Mouse (Mus musculus): ENCODE measurements at regions not wholly inside any gene's neighbourhood (a gene's known extent, or its start where the extent isn't known, plus 50 kb on each side); places are given as distances from the start of the nearest gene placed in this dataset.

DNA sequence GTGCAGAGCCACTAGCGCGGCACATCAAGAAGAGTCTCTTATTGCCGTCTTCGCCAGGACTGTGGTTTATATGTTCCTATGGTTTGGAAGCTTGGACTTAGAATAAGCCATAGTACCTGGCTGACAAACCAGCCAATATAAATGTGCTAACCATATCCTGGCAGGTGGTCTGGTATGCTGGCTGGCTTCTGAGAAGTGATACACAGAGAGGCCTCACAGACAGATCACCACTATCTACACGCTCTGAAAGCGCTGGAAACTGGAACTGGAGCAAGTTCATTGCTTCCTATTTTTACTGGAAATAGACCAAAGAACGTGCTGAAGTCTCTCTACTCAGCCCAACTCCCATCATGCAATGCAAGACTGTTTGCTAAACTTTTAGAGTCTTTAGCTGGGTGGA lies 124.7 kb downstream of the Qpct start:
- H3K9me3 ChIP-seq (ENCODE audit: control insufficient read depth, low read depth, low read length) = no peaks in the 10 kb centered on the region
- no peaks in the 10 kb centered on the region for H3K4me1 ChIP-seq (ENCODE audit: control insufficient read depth, insufficient read depth, low read length)
- no peak overlapping the region for H3K27ac ChIP-seq (ENCODE audit: low read length)
- H3K9ac ChIP-seq (replicated peaks; ENCODE audit: low read depth, low read length) = no peak overlapping the region
- 78% methylated on average over 7 of the region's 7 CpGs for WGBS
- H3K4me2 ChIP-seq (replicated peaks; ENCODE audit: low read depth, low read length) = no peak overlapping the region
- H3K27me3 ChIP-seq (ENCODE audit: control insufficient read depth, insufficient read depth, low read length) = no peaks in the 10 kb centered on the region
- ATAC-seq (ENCODE audit: insufficient number of reproducible peaks, insufficient read depth, low FRiP score, low read depth) = no peak
- H3K4me3 ChIP-seq (ENCODE audit: low read depth, low read length) = no peak overlapping the region
- no peaks in the 10 kb centered on the region for H3K36me3 ChIP-seq (ENCODE audit: control insufficient read depth, insufficient read depth, low read length)

- ATAC-seq (ENCODE audit: insufficient number of reproducible peaks, insufficient read depth, low FRiP score, low read depth) = no peak
- no peaks in the 10 kb centered on the region for H3K9me3 ChIP-seq (ENCODE audit: control insufficient read depth, low read depth, low read length)
- no peaks in the 10 kb centered on the region for H3K27me3 ChIP-seq (ENCODE audit: control insufficient read depth, insufficient read depth, low read length)
- H3K36me3 ChIP-seq (ENCODE audit: control insufficient read depth, insufficient read depth, low read length) = no peaks in the 10 kb centered on the region
- H3K27ac ChIP-seq (ENCODE audit: low read length) = no peak overlapping the region
- H3K4me1 ChIP-seq (ENCODE audit: control insufficient read depth, insufficient read depth, low read length) = no peaks in the 10 kb centered on the region; the same call in 1 of the 2 replicates
- no peak overlapping the region for H3K4me2 ChIP-seq (replicated peaks; ENCODE audit: low read depth, low read length)
- no peak overlapping the region for H3K9ac ChIP-seq (replicated peaks; ENCODE audit: low read depth, low read length)
- WGBS = 62% methylated on average over 2 of the region's 2 CpGs
- H3K4me3 ChIP-seq (ENCODE audit: low read depth, low read length) = no peak overlapping the region
Observed at GRCm38 (mm10) chr17:79175381-79175780, 123.7 kb downstream of the Qpct start.

DNA sequence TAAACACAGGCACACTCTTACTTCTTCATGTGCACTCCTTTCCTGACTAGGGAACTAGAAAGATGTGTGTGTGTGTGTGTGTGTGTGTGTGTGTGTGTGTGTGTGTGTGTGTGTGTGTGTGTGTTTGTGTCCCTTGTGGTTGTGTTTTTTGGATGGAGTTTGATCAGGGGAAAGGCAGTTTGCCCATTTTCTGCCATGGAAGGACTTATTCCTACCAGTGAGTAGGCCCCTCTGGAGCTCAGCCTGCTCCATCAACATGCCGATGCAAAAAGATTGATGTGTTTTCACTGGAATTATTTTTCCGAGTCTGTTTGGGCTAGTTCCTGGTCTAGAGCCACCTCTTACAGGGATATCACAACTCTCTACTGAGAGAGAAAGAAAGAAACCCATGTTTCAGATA lies 120.6 kb downstream of the Qpct start:
- no peak overlapping the region for H3K4me3 ChIP-seq (ENCODE audit: low read depth, low read length)
- no peak overlapping the region for H3K4me2 ChIP-seq (replicated peaks; ENCODE audit: low read depth, low read length)
- no peaks in the 10 kb centered on the region for H3K36me3 ChIP-seq (ENCODE audit: control insufficient read depth, insufficient read depth, low read length)
- H3K27me3 ChIP-seq (ENCODE audit: control insufficient read depth, insufficient read depth, low read length) = no peaks in the 10 kb centered on the region
- H3K4me1 ChIP-seq (ENCODE audit: control insufficient read depth, insufficient read depth, low read length) = peaks cover 5% of the 10 kb centered on the region
- H3K9me3 ChIP-seq (ENCODE audit: control insufficient read depth, low read depth, low read length) = no peaks in the 10 kb centered on the region
- WGBS = 27% methylated on average over 2 of the region's 2 CpGs
- H3K9ac ChIP-seq (replicated peaks; ENCODE audit: low read depth, low read length) = no peak overlapping the region
- no peak overlapping the region for H3K27ac ChIP-seq (ENCODE audit: low read length)
- ATAC-seq (ENCODE audit: insufficient number of reproducible peaks, insufficient read depth, low FRiP score, low read depth) = no peak

DNA sequence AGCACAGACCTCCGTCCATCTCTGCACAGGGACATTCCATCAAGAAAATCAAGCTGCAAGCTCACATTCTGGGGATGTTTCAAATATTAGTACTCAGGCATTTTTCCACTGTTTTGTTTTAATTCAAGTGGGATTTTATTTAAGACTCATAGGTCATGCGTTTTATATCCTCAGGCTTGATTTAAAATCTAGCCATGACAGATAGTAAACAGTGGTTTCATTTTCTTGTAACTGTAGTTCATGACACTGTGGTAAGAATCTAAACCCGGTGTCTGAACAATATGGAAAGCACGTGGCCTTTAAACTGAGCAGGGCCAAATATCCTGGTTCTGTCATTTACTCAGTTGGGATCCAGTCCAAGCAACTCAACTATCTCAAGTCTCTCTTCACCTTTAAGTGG lies 119.0 kb downstream of the Qpct start:
- no peak overlapping the region for H3K9ac ChIP-seq (replicated peaks; ENCODE audit: low read depth, low read length)
- no peak for ATAC-seq (ENCODE audit: insufficient number of reproducible peaks, insufficient read depth, low FRiP score, low read depth)
- peaks cover 5% of the 10 kb centered on the region for H3K4me1 ChIP-seq (ENCODE audit: control insufficient read depth, insufficient read depth, low read length)
- no peak overlapping the region for H3K27ac ChIP-seq (ENCODE audit: low read length)
- no peaks in the 10 kb centered on the region for H3K27me3 ChIP-seq (ENCODE audit: control insufficient read depth, insufficient read depth, low read length)
- H3K4me3 ChIP-seq (ENCODE audit: low read depth, low read length) = no peak overlapping the region
- H3K9me3 ChIP-seq (ENCODE audit: control insufficient read depth, low read depth, low read length) = no peaks in the 10 kb centered on the region
- H3K4me2 ChIP-seq (replicated peaks; ENCODE audit: low read depth, low read length) = no peak overlapping the region
- 51% methylated on average over 4 of the region's 4 CpGs for WGBS
- no peaks in the 10 kb centered on the region for H3K36me3 ChIP-seq (ENCODE audit: control insufficient read depth, insufficient read depth, low read length)

- WGBS = 82% methylated on average over 6 of the region's 6 CpGs
- Histone ChIP-seq H3K9me3 (ENCODE audit: control insufficient read depth, low read depth, low read length) (no peaks in the 10 kb centered on the region), H3K4me2 (replicated peaks; ENCODE audit: low read depth, low read length) (no peak overlapping the region), H3K9ac (replicated peaks; ENCODE audit: low read depth, low read length) (no peak overlapping the region), H3K4me3 (ENCODE audit: low read depth, low read length) (no peak overlapping the region), H3K36me3 (ENCODE audit: control insufficient read depth, insufficient read depth, low read length) (no peaks in the 10 kb centered on the region), H3K27ac (ENCODE audit: low read length) (no peak overlapping the region), H3K4me1 (ENCODE audit: control insufficient read depth, insufficient read depth, low read length) (peaks cover 5% of the 10 kb centered on the region), H3K27me3 (ENCODE audit: control insufficient read depth, insufficient read depth, low read length) (no peaks in the 10 kb centered on the region)
- ATAC-seq (ENCODE audit: insufficient number of reproducible peaks, insufficient read depth, low FRiP score, low read depth) = no peak
Observed at GRCm38 (mm10) chr17:79167198-79167597, 115.5 kb downstream of the Qpct start.

GRCm38 (mm10) chr17:79164874-79165553 lies 113.3 kb downstream of the Qpct start:
- 57% methylated on average over 5 of the region's 5 CpGs for WGBS
- no peak overlapping the region for H3K4me3 ChIP-seq (ENCODE audit: low read depth, low read length)
- H3K9me3 ChIP-seq (ENCODE audit: control insufficient read depth, low read depth, low read length) = no peaks in the 10 kb centered on the region
- H3K27ac ChIP-seq (ENCODE audit: low read length) = no peak overlapping the region
- no peaks in the 10 kb centered on the region for H3K36me3 ChIP-seq (ENCODE audit: control insufficient read depth, insufficient read depth, low read length)
- H3K27me3 ChIP-seq (ENCODE audit: control insufficient read depth, insufficient read depth, low read length) = no peaks in the 10 kb centered on the region
- H3K9ac ChIP-seq (replicated peaks; ENCODE audit: low read depth, low read length) = no peak overlapping the region
- no peak for ATAC-seq (ENCODE audit: insufficient number of reproducible peaks, insufficient read depth, low FRiP score, low read depth)
- no peak overlapping the region for H3K4me2 ChIP-seq (replicated peaks; ENCODE audit: low read depth, low read length)
- H3K4me1 ChIP-seq (ENCODE audit: control insufficient read depth, insufficient read depth, low read length) = peaks cover 5% of the 10 kb centered on the region; the same call in 1 of the 2 replicates

DNA sequence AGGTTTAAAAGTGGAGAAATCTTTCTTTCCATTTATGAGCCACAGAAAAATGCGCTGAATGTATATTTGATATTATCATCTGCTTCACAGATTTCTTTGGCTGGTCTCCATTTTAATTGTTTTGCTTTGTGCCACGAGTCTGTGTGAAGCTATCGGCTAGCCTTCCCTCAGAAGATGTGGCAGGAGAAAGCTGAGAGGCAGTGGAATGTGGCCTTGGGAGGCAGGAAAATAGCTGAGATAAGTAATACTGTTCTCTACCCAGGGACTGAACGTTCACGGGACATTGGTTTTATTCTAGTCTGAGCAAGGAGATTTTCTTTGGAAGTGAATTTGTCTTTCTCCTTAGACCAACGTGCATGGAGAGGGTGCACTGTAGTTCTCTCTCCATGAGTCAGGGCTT lies 112.3 kb downstream of the Qpct start:
- H3K4me3 ChIP-seq (ENCODE audit: low read depth, low read length) = no peak overlapping the region
- WGBS = 58% methylated on average over 6 of the region's 6 CpGs
- H3K4me2 ChIP-seq (replicated peaks; ENCODE audit: low read depth, low read length) = no peak overlapping the region
- H3K4me1 ChIP-seq (ENCODE audit: control insufficient read depth, insufficient read depth, low read length) = peaks cover 4% of the 10 kb centered on the region; the same call in 1 of the 2 replicates
- no peaks in the 10 kb centered on the region for H3K9me3 ChIP-seq (ENCODE audit: control insufficient read depth, low read depth, low read length)
- no peak overlapping the region for H3K27ac ChIP-seq (ENCODE audit: low read length)
- no peaks in the 10 kb centered on the region for H3K27me3 ChIP-seq (ENCODE audit: control insufficient read depth, insufficient read depth, low read length)
- H3K36me3 ChIP-seq (ENCODE audit: control insufficient read depth, insufficient read depth, low read length) = no peaks in the 10 kb centered on the region
- no peak for ATAC-seq (ENCODE audit: insufficient number of reproducible peaks, insufficient read depth, low FRiP score, low read depth)
- H3K9ac ChIP-seq (replicated peaks; ENCODE audit: low read depth, low read length) = no peak overlapping the region

GRCm38 (mm10) chr17:79154138-79154537 lies 102.4 kb downstream of the Qpct start:
- H3K27me3 ChIP-seq (ENCODE audit: control insufficient read depth, insufficient read depth, low read length) = no peaks in the 10 kb centered on the region
- no peaks in the 10 kb centered on the region for H3K36me3 ChIP-seq (ENCODE audit: control insufficient read depth, insufficient read depth, low read length)
- no peaks in the 10 kb centered on the region for H3K4me1 ChIP-seq (ENCODE audit: control insufficient read depth, insufficient read depth, low read length)
- no peak for ATAC-seq (ENCODE audit: insufficient number of reproducible peaks, insufficient read depth, low FRiP score, low read depth)
- H3K4me3 ChIP-seq (ENCODE audit: low read depth, low read length) = no peak overlapping the region
- 73% methylated on average over 2 of the region's 2 CpGs for WGBS
- no peak overlapping the region for H3K4me2 ChIP-seq (replicated peaks; ENCODE audit: low read depth, low read length)
- no peak overlapping the region for H3K9ac ChIP-seq (replicated peaks; ENCODE audit: low read depth, low read length)
- H3K27ac ChIP-seq (ENCODE audit: low read length) = no peak overlapping the region
- no peaks in the 10 kb centered on the region for H3K9me3 ChIP-seq (ENCODE audit: control insufficient read depth, low read depth, low read length)

DNA sequence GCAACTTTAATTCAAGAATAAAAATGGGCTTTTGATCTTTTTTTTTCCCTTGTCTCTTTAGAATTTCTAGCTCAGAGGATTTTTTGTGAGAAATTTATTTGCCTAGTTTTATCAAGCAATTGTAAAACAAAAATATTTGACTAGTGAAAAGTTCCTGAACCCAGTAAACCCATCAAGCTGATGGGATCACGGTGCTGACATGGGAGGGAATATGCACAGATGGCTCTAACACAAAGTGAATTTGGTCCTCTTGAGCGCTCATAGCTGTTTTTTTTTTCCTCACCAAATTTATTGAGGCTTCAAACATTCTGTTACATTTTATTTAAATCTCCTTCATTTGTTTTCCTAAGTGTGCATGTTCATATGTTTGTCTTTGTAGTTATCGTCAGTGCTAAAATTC lies 101.1 kb downstream of the Qpct start:
- ATAC-seq (ENCODE audit: insufficient number of reproducible peaks, insufficient read depth, low FRiP score, low read depth) = no peak
- Histone ChIP-seq H3K4me1 (ENCODE audit: control insufficient read depth, insufficient read depth, low read length) (no peaks in the 10 kb centered on the region), H3K9ac (replicated peaks; ENCODE audit: low read depth, low read length) (no peak overlapping the region), H3K27ac (ENCODE audit: low read length) (no peak overlapping the region), H3K4me2 (replicated peaks; ENCODE audit: low read depth, low read length) (no peak overlapping the region), H3K36me3 (ENCODE audit: control insufficient read depth, insufficient read depth, low read length) (no peaks in the 10 kb centered on the region), H3K27me3 (ENCODE audit: control insufficient read depth, insufficient read depth, low read length) (no peaks in the 10 kb centered on the region), H3K4me3 (ENCODE audit: low read depth, low read length) (no peak overlapping the region), H3K9me3 (ENCODE audit: control insufficient read depth, low read depth, low read length) (no peaks in the 10 kb centered on the region)
- 69% methylated on average over 3 of the region's 3 CpGs for WGBS
